Mouse (Mus musculus) liver, postnatal 0 days (tissue): ENCODE results near the gene Tbc1d22a. TPM values are rescaled to one million over a fixed set of nuclear protein-coding genes. Genes with fewer than 3 reads are reported as not detected.

Source experiments
- ATAC-seq: fragments of 200-750 bp; cut with Nextera tagmentation; 2 replicates; pipeline ENCODE4 v1.8.0; 2017; ENCODE audit warnings: mild to moderate bottlenecking, moderate library complexity
- DNase-seq: peaks from one replicate; pipeline ENCODE4 v3.0.0-alpha.2; 2016
- H3K27ac ChIP-seq: fragments of 300-500 bp; sonication (generic); 2 replicates; pipeline ENCODE4 v1.5.1; 2014; ENCODE audit warnings: antibody characterized with exemption, moderate library complexity, mild to moderate bottlenecking, low read depth
- H3K27me3 ChIP-seq: fragments of 300-500 bp; sonication (generic); 2 replicates; pipeline ENCODE4 v1.6.1; 2014; ENCODE audit warnings: low read length, control low read depth, mixed read lengths; ENCODE audit not compliant: insufficient read depth
- H3K36me3 ChIP-seq: fragments of 300-500 bp; sonication (generic); replicated peaks from 2 replicates; pipeline ENCODE4 v1.6.1; 2014; ENCODE audit warnings: mild to moderate bottlenecking, control low read depth, low read length, moderate library complexity, mixed read lengths; ENCODE audit not compliant: insufficient read depth
- H3K4me1 ChIP-seq: fragments of 300-500 bp; sonication (generic); 2 replicates; pipeline ENCODE4 v1.6.1; 2014; ENCODE audit warnings: antibody characterized with exemption, mild to moderate bottlenecking, control low read depth; ENCODE audit not compliant: insufficient read depth
- H3K4me2 ChIP-seq: fragments of 300-500 bp; sonication (generic); 2 replicates; pipeline ENCODE4 v1.6.1; 2014; ENCODE audit warnings: low read depth, mild to moderate bottlenecking, low read length, moderate library complexity, mixed read lengths
- H3K4me3 ChIP-seq: fragments of 300-500 bp; sonication (generic); 2 replicates; pipeline ENCODE4 v1.5.1; 2014; ENCODE audit warnings: low read depth, low read length
- H3K9ac ChIP-seq: fragments of 300-500 bp; sonication (generic); replicated peaks from 2 replicates; pipeline ENCODE4 v1.6.1; 2014; ENCODE audit warnings: mild to moderate bottlenecking, moderate library complexity
- H3K9me3 ChIP-seq: fragments of 300-500 bp; sonication (generic); 2 replicates; pipeline ENCODE4 v1.6.1; 2016; ENCODE audit warnings: mild to moderate bottlenecking, control low read depth, low read length, mixed read lengths
- CTCF ChIP-seq: sonication (generic); IDR thresholded peaks from 2 replicates; pipeline ENCODE4 v1.5.1; 2016; ENCODE audit warnings: antibody characterized with exemption, low read depth
- EP300 ChIP-seq: IDR thresholded peaks from 2 replicates; pipeline ENCODE4 v1.6.1; 2016; ENCODE audit warnings: antibody characterized with exemption, low read depth, mild to moderate bottlenecking
- WGBS: fragments of 180-500 bp; shearing (Covaris S2); extraction: QIAGEN DNeasy Blood & Tissue Kit; methylation state at CpG from one replicate; pipeline ENCODE4 v1.1.7; 2014; ENCODE audit not compliant: insufficient replicate concordance; 5-methylcytosine and 5-hydroxymethylcytosine counted together
- polyA plus RNA-seq: library from polyadenylated mRNA; unstranded; fragments of >200 nt; fragmentation: Nextera tagmentation; extraction: Ambion mirVana; gene quantifications from 2 replicates; pipeline ENCODE4 v1.2.1, GENCODE M21; 2015

Gene Tbc1d22a
- polyA plus RNA-seq, 1 experiment from 2014 or later = 6.4 TPM

DNA sequence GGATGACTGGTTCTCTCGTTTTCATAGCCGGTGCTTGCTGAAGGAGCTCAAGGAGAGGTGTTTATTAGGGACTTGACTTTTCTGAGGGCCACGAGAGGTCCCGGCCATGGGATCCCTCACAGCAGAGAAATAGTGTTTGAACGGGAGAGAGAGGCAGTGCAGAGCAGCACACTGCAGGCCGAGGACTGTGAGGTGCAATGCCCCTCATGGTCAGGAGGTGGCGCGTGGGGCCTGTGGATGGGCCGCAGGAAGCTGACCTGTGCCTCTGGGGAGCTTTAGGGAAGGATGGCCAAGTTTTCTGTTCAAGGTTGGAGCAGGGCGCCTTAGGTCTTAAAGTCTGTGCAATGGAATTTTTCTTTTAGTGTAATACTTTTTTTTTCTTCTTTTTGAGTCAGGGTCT lies 25.5 kb downstream of the Tbc1d22a start:
- Histone ChIP-seq H3K27me3 (no peaks in the 10 kb centered on the region), H3K36me3 (peaks cover 6% of the 10 kb centered on the region), H3K9me3 (no peaks in the 10 kb centered on the region), H3K9ac (no peak overlapping the region), H3K27ac (no peak overlapping the region), H3K4me3 (no peak overlapping the region), H3K4me1 (no peaks in the 10 kb centered on the region), H3K4me2 (no peak overlapping the region)
- DNase-seq = peak; percentile 74
- ATAC-seq = no peak
- TF ChIP-seq EP300 (no peak), CTCF (peak; percentile 90)
- WGBS = 40% methylated on average over 10 of the region's 10 CpGs

DNA sequence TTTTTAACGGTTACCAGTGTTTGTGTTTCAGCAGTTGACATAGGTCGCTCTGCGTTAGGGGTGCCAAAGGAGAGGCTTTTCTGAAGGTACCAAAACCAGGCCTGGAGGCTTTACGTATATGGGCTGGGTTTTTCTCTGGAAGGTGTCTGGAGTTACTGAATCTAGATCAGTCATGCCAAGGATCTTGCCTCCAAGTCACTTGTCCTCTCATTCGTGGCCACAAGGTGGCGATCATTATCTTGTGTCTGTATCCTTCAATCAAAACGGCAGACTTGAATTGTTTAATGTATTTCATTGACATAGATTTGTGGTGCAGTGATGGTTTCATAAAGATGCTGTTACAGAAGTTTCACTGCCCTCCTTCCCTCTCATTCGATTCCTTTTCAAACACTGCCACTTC lies 29.4 kb downstream of the Tbc1d22a start:
- ATAC-seq (no peak), DNase-seq (peak; percentile 59)
- peaks cover 6% of the 10 kb centered on the region for H3K36me3 ChIP-seq
- H3K4me1 ChIP-seq = no peaks in the 10 kb centered on the region
- H3K27ac ChIP-seq = no peak overlapping the region
- H3K9me3 ChIP-seq = no peaks in the 10 kb centered on the region
- H3K4me3 ChIP-seq = no peak overlapping the region
- no peak overlapping the region for H3K9ac ChIP-seq
- H3K4me2 ChIP-seq = no peak overlapping the region
- TF ChIP-seq CTCF (peak; percentile 73), EP300 (no peak)
- H3K27me3 ChIP-seq = no peaks in the 10 kb centered on the region
- 47% methylated on average over 8 of the region's 8 CpGs for WGBS

DNA sequence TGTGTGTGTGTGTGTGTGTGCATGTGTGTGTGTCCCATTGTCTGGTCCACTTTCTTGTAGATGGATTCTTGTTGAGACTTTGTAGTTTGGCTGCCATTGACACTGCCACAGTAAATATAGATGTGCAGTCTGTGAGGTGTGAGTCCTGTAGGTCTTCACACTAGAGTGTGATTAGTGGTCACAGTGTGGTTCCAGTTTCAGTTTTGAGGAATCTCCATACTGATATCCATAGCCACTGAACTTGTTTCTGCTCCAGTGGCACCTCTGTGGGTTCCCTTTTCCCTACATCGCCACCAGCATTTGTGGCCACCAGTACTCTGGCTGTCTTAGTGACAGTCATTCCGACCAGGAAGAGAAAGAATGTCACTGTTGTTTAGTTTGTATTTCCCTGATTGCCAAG lies 30.1 kb downstream of the Tbc1d22a start:
- 79% methylated on average over 2 of the region's 2 CpGs for WGBS

DNA sequence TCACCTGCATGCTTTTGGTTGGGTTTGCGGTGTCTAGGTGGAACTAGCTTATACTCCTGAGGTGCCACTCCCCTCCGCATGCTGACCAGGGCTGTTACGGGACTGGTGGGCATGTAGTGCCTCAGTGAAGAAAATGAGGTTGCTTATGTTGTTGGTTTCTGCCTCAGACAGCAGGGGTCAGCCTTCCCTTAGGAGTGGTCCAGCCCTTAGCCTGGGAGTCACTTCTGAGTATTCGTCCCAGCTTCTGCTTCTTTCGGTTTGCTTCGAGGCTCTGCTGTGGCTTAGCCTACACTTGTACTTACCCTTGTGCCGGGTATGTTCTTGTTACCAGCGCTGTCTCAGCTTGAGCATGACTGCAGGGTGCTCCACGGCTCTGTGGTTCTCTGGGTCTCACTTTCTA lies 36.0 kb downstream of the Tbc1d22a start:
- peak; percentile 68 for TF ChIP-seq CTCF
- TF ChIP-seq EP300 = no peak
- Histone ChIP-seq H3K4me1 (no peaks in the 10 kb centered on the region), H3K9ac (no peak overlapping the region), H3K27me3 (no peaks in the 10 kb centered on the region), H3K36me3 (peaks cover 3% of the 10 kb centered on the region; the same call in 1 of the 2 replicates), H3K9me3 (no peaks in the 10 kb centered on the region), H3K27ac (no peak overlapping the region), H3K4me2 (0 out of 2 replicates have a peak overlapping the region, but pooled peaks have one; percentile 26), H3K4me3 (no peak overlapping the region)
- 63% methylated on average over 9 of the region's 9 CpGs for WGBS
- DNase-seq = no peak
- ATAC-seq = no peak

More for the DNA sequence above, 30.1 kb downstream of the Tbc1d22a start:
- Histone ChIP-seq H3K9ac (no peak overlapping the region), H3K27me3 (no peaks in the 10 kb centered on the region), H3K36me3 (peaks cover 6% of the 10 kb centered on the region), H3K9me3 (no peaks in the 10 kb centered on the region), H3K27ac (no peak overlapping the region), H3K4me2 (no peak overlapping the region), H3K4me3 (no peak overlapping the region), H3K4me1 (no peaks in the 10 kb centered on the region)
- ATAC-seq (no peak), DNase-seq (no peak)
- no peak for TF ChIP-seq EP300
- no peak for TF ChIP-seq CTCF

DNA sequence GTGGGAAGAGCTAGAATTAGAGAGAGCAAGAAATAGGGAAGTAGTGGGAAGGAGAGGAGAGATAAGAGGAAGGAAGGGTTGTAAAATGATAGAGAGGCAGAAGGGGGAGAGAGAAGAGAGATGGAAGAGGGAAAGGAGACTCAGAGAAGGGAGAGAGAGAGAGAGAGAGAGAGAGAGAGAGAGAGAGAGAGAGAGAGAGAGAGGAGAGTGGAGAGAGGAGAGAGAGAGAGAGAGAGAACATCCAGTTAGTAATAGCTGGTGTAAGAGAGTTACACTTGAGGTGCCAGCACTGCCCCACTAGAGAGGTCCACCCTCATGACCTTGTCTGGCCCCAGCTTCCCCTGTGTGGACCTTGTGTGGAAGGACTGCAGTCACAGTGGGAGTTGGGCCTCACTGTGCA lies 37.9 kb downstream of the Tbc1d22a start:
- TF ChIP-seq CTCF (no peak), EP300 (no peak)
- Histone ChIP-seq H3K9ac (no peak overlapping the region), H3K36me3 (no peaks in the 10 kb centered on the region), H3K27ac (no peak overlapping the region), H3K9me3 (no peaks in the 10 kb centered on the region), H3K4me1 (no peaks in the 10 kb centered on the region), H3K4me3 (no peak overlapping the region), H3K27me3 (no peaks in the 10 kb centered on the region), H3K4me2 (no peak overlapping the region)
- ATAC-seq (no peak), DNase-seq (no peak)

DNA sequence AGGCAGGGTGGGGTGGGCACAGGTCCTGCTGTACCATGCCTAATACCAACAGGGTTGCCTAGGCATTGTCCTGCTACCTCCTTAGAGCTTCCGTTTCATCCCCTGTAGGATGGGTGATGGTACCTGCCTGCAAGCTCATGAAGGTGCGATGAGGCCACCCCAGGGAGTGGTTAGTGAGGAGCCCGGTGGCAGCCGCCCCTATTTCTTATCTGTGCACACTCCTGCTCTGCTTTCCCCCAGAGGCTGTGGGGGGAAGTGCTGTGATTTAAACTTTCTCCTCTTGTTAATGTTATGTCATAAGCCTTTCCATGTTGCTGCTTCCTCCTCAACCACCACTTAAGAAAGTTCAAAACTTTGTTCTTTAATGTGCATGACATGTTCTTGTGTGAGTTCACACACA lies 38.4 kb downstream of the Tbc1d22a start:
- Histone ChIP-seq H3K27ac (no peak overlapping the region), H3K4me1 (no peaks in the 10 kb centered on the region), H3K36me3 (no peaks in the 10 kb centered on the region), H3K27me3 (no peaks in the 10 kb centered on the region), H3K9me3 (no peaks in the 10 kb centered on the region), H3K4me3 (no peak overlapping the region), H3K4me2 (no peak overlapping the region), H3K9ac (no peak overlapping the region)
- no peak for ATAC-seq
- 39% methylated on average over 4 of the region's 4 CpGs for WGBS
- TF ChIP-seq CTCF (peak; percentile 17; the same call in 1 of the 2 replicates), EP300 (no peak)
- DNase-seq = no peak

DNA sequence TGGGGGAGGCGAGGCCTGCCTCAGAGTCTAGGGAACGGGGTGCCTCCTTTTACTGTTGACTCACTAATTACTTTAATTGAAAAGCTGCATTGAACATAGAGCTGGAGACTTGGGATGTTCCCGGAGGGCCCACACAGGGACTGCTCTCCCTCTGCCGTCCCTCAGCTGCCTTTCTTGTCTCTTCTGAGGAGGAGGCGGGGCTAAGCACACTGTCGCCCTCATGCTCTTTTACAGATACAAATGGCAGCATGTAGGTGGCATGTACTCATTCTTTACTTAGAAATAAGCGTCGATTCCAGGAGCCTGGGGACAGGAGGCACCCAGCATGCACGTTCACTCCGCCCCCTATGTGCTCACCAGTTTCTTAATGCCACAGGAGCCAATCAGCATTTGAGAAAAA lies 39.2 kb downstream of the Tbc1d22a start:
- Histone ChIP-seq H3K4me1 (no peaks in the 10 kb centered on the region), H3K9me3 (no peaks in the 10 kb centered on the region), H3K36me3 (no peaks in the 10 kb centered on the region), H3K4me2 (no peak overlapping the region), H3K27ac (no peak overlapping the region), H3K9ac (no peak overlapping the region), H3K4me3 (no peak overlapping the region), H3K27me3 (no peaks in the 10 kb centered on the region)
- DNase-seq (no peak), ATAC-seq (no peak)
- TF ChIP-seq EP300 = no peak
- 75% methylated on average over 10 of the region's 10 CpGs for WGBS
